Mouse (Mus musculus) liver, embryonic 14.5 days (tissue): ENCODE results near the gene Bud13.

ENCODE experiments used
- CTCF ChIP-seq: IDR thresholded peaks from 2 replicates; pipeline ENCODE4 v1.5.1; 2016; ENCODE audit warnings: antibody characterized with exemption, low read depth, control low read depth
- EP300 ChIP-seq: IDR thresholded peaks from 2 replicates; pipeline ENCODE4 v1.6.1; 2016; ENCODE audit warnings: antibody characterized with exemption, low read depth

DNA sequence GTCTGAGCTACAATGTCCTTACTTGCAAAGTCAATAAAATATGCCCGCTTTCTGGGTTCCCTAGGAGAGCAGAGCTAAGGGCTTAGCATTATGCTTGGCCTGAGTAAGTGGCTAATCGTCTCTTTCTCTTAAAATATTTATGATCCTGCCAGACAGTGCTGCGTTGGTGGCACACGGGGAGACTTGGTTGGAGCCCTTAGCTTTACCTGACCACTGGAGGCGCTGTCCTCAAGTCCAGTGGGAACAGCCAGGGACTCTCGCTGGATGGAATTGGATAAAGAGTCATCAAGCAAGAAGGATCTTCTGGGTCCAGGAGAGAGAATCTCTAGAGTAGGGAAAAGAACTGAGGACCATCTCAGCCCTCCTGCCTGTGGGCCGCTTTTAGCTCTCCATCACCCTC is 26.3 kb downstream of the Bud13 start:
- peak; percentile 58 for TF ChIP-seq CTCF
- TF ChIP-seq EP300: no peak
